Mouse (Mus musculus): Measurements from ENCODE around the gene Trip6.

- TF ChIP-seq POLR2A (IDR thresholded peaks at IDR 0.05; ENCODE audit: insufficient read length, low read depth) (peak; percentile 52), TCF3 (IDR thresholded peaks at IDR 0.05; ENCODE audit: insufficient read length, low read depth) (no peak), MAX (IDR thresholded peaks at IDR 0.05; ENCODE audit: low read depth) (no peak), MYOG (IDR thresholded peaks at IDR 0.05; ENCODE audit: control insufficient read depth in 1 of 3, insufficient read depth in 1 of 3, insufficient read length in 2 of 3, low read depth in 2 of 3) (no peak)
Observed at GRCm38 (mm10) chr5:137314193-137315083, at the start of gene Trip6.
